ENCODE assay signal across 8 mouse cellular contexts in genomic region chr4:128776568-128777289, GRCm38 (mm10). TPM values are rescaled to one million over a fixed set of nuclear protein-coding genes. Genes with fewer than 3 reads are reported as not detected.
DNase-seq lines count a peak whose midpoint lies in the region; ATAC-seq and TF ChIP-seq lines count a peak whose summit lies in the region.

No protein-coding gene starts in this region.

- no peaks in the 10 kb centered on the region for H3K79me2 ChIP-seq in myocyte (ENCODE audit: control insufficient read depth, insufficient read depth)

- peak; percentile 57 for DNase-seq in 3134 (ENCODE audit: extremely low read depth, insufficient read length, low spot score)
- DNase-seq in adrenal gland, postnatal 25 days, result peak; percentile 79
- peak; percentile 78 for DNase-seq in heart, adult 8-10 months (ENCODE audit: low spot score)
- peak; percentile 76 for DNase-seq in kidney, adult 9 months
- peak; percentile 75 for DNase-seq in liver
- peak; percentile 79 for DNase-seq in splenic B cell, adult 2 months (ENCODE audit: low read depth, low spot score)

- H3K4me3 ChIP-seq in embryonic facial prominence, embryonic 12.5 days, result no peak overlapping the region
- H3K4me3 ChIP-seq in myocyte, result no peak overlapping the region

- H3K9me3 ChIP-seq in embryonic facial prominence, embryonic 12.5 days, result no peaks in the 10 kb centered on the region

- no peaks in the 10 kb centered on the region for H3K27me3 ChIP-seq in embryonic facial prominence, embryonic 12.5 days
- H3K27me3 ChIP-seq in myocyte (ENCODE audit: control insufficient read depth, insufficient read depth, insufficient read length), result no peaks in the 10 kb centered on the region
- H3K27me3 ChIP-seq in splenic B cell, adult 2 months (ENCODE audit: control insufficient read depth, insufficient read depth, low read length, poor library complexity, severe bottlenecking), result no peaks in the 10 kb centered on the region

- H3K4me2 ChIP-seq in embryonic facial prominence, embryonic 12.5 days (replicated peaks), result no peak overlapping the region
- peak overlapping the region; percentile 84 for H3K4me2 ChIP-seq in myocyte (ENCODE audit: low read depth)

- no peaks in the 10 kb centered on the region for H3K4me1 ChIP-seq in embryonic facial prominence, embryonic 12.5 days

- 46% methylated on average over 20 of the region's 20 CpGs for WGBS in embryonic facial prominence, embryonic 12.5 days

- no peak overlapping the region for H3K27ac ChIP-seq in embryonic facial prominence, embryonic 12.5 days

- 0 out of 2 replicates have a peak, but pooled peaks have one; percentile 16 for ATAC-seq in embryonic facial prominence, embryonic 12.5 days (ENCODE audit: insufficient number of reproducible peaks, insufficient read depth, low FRiP score, low TSS enrichment)

- no peak overlapping the region; the same call in 1 of the 2 replicates for H3K9ac ChIP-seq in embryonic facial prominence, embryonic 12.5 days

- H3ac ChIP-seq in myocyte (ENCODE audit: control insufficient read depth, insufficient read length), result no peak overlapping the region

- TF ChIP-seq POLR2A in myocyte (IDR thresholded peaks at IDR 0.05; ENCODE audit: insufficient read length, low read depth), result no peak

- H3K36me3 ChIP-seq in embryonic facial prominence, embryonic 12.5 days, result peaks cover 90% of the 10 kb centered on the region
- H3K36me3 ChIP-seq in myocyte (ENCODE audit: control insufficient read depth, insufficient read depth), result no peaks in the 10 kb centered on the region
- peaks cover 7% of the 10 kb centered on the region for H3K36me3 ChIP-seq in splenic B cell, adult 2 months (ENCODE audit: control insufficient read depth, insufficient read depth, low read length, poor library complexity, severe bottlenecking)

TF ChIP-seq in myocyte, 11 proteins besides CTCF, POLR2A, EP300 and RAD21:
- TF ChIP-seq SRF (IDR thresholded peaks at IDR 0.05; ENCODE audit: control insufficient read depth, insufficient read length, low read depth), result no peak
- no peak for TF ChIP-seq TCF3 (IDR thresholded peaks at IDR 0.05; ENCODE audit: insufficient read length, low read depth)
- TF ChIP-seq MYOG (IDR thresholded peaks at IDR 0.05; ENCODE audit: control insufficient read depth in 1 of 3, insufficient read depth in 1 of 3, insufficient read length in 2 of 3, low read depth in 2 of 3), result no peak
- no peak for TF ChIP-seq CEBPB (IDR thresholded peaks at IDR 0.05; ENCODE audit: insufficient read depth, poor library complexity, severe bottlenecking)
- TF ChIP-seq USF1 (IDR thresholded peaks at IDR 0.05; ENCODE audit: low read depth), result no peak
- TF ChIP-seq MAX (IDR thresholded peaks at IDR 0.05; ENCODE audit: low read depth), result no peak
- TF ChIP-seq E2F4 (IDR thresholded peaks at IDR 0.05; ENCODE audit: insufficient read depth), result no peak
- no peak for TF ChIP-seq MYOD1 (IDR thresholded peaks at IDR 0.05; ENCODE audit: control insufficient read depth in 1 of 3, insufficient read length in 2 of 3, low read depth in 2 of 3)
- TF ChIP-seq POLR2AphosphoS2 (IDR thresholded peaks at IDR 0.05; ENCODE audit: insufficient read length, low read depth), result no peak
- TF ChIP-seq TCF12 (IDR thresholded peaks at IDR 0.05; ENCODE audit: insufficient read depth, poor library complexity, severe bottlenecking), result no peak
- no peak for TF ChIP-seq REST (IDR thresholded peaks at IDR 0.05; ENCODE audit: insufficient read depth, insufficient read length)

RNA-seq across cellular contexts. Expression of gene A3galt2, which starts 21.6 kb away (rescaled TPM):
- 0.27 TPM in 1 of 2 replicates, not detected in the other for total RNA-seq in adrenal gland, postnatal 25 days (2021)
- polyA plus RNA-seq in embryonic facial prominence, embryonic 12.5 days (2016; fragmentation: Nextera tagmentation; extraction: Ambion mirVana), result 0.18 and 0.19 TPM in 2 replicates
- under 1 TPM in 2 of 4 experiments, not detected in 2; 0.09 to 0.11 TPM for total RNA-seq in heart, adult 8-10 months (2022)
- 0.13 TPM for polyA plus RNA-seq in myocyte (2012; fragmentation: generic; extraction: Trizol)

RNA-seq across cellular contexts. Expression of gene Zfp362, which starts 29.1 kb away (rescaled TPM):
- 30.3 and 38.6 TPM in 2 replicates for total RNA-seq in adrenal gland, postnatal 25 days (2021)
- polyA plus RNA-seq in embryonic facial prominence, embryonic 12.5 days (2016; fragmentation: Nextera tagmentation; extraction: Ambion mirVana), result 52.3 and 55.7 TPM in 2 replicates
- total RNA-seq in heart, adult 8-10 months (2022), result 10 to 100 TPM; 10.1 to 13.3 (median 12.3) TPM
- 12.0 TPM for polyA plus RNA-seq in myocyte (2012; fragmentation: generic; extraction: Trizol)
